Mouse (Mus musculus) CH12.LX (cell line): ENCODE measurements around the gene Rp9.
"Not testable (repeated sequence)": the region's sequence is repeated elsewhere in the genome, so short reads cannot be mapped to it uniquely, and the experiment has no call there.

Experiments used
- CTCF ChIP-seq, 2 experiments: IDR thresholded peaks in 1 of 2; conservative IDR thresholded peaks in 1 of 2; 2 replicates each; pipeline ENCODE4 v1.5.1; 2011 to 2012; ENCODE audit warnings: low read depth in 2 of 2, low read length in 2 of 2, improper control_type of control experiment in 1 of 2, inconsistent platforms in 1 of 2, mild to moderate bottlenecking in 1 of 2, moderate library complexity in 1 of 2
- EP300 ChIP-seq: IDR thresholded peaks from 2 replicates; pipeline ENCODE4 v1.6.1; 2011; ENCODE audit warnings: low read length, improper control_type of control experiment
- MAX ChIP-seq: IDR thresholded peaks from 2 replicates; pipeline ENCODE4 v1.6.1; 2011; ENCODE audit warnings: low read length, improper control_type of control experiment
- MAZ ChIP-seq: IDR thresholded peaks from 2 replicates; pipeline ENCODE4 v1.6.1; 2012; ENCODE audit warnings: low read depth, mild to moderate bottlenecking, inconsistent platforms, low read length, improper control_type of control experiment, moderate library complexity
- NRF1 ChIP-seq: IDR thresholded peaks from 2 replicates; pipeline ENCODE4 v1.6.1; 2014; ENCODE audit warnings: low read depth, mild to moderate bottlenecking, inconsistent platforms, low read length, improper control_type of control experiment, moderate library complexity

- TF ChIP-seq MAX; MAZ; EP300; CTCF (conservative IDR thresholded peaks at IDR 0.05 in 1 of 2, IDR thresholded peaks at IDR 0.05 in 1 of 2; ENCODE audit: low read depth in 2 of 2, low read length in 2 of 2); NRF1: not testable (repeated sequence)
These were observed 66.0 kb downstream of the Rp9 start for GRCm38 (mm10) chr9:22403501-22403900.
